Mouse (Mus musculus): Measurements from ENCODE around the gene Lzts2.

Lzts2 gene

GRCm38 (mm10) chr19:45003740-45004516 is 10.3 kb upstream of the Lzts2 start:
- DNase-seq (ENCODE audit: low spot score): no peak

GRCm38 (mm10) chr19:45005444-45005843 is 8.8 kb upstream of the Lzts2 start, which contains the start of gene Twnk:
Gene Twnk (plus strand): TSS chr19:45005663.
- DNase-seq (ENCODE audit: low spot score): peak; percentile 65

DNA sequence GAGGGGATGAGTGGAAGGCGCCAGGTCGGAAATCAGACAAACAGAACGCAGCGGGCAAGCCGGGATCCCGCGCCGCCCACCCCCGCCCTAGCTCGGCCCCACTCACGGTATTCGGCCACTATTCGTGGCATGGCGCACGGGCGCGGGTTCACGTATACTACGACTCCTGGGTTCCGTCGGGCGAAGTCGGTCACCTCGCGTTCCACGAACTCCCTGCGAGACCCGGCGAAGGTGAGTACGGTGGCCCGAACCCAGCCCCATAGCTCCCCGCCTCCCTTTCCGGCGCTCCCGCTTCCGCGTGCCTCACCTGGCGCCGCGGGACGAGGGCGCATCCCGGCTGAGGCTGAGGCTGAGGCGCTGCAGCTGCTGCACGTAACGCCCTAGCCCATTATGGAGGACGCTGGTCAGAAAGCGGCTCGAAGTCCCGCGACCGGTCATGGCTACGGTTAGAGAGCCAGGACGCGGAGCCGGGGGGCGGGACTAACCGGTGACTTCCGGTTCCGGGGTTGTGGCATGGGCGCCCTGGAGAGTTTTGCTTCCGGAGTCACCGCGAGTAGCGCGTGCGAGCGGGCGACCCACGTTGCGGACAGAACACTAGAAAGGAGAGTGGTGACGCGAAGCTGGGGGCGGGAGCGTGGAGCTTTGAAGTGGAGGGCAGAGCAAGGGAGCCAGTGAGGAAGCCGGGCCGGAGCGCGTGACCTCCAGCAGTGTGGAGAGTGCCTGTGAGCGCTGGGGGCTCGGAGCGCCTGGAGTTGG is 8.1 kb upstream of the Lzts2 start, which contains the start of gene Mrpl43:
Gene Mrpl43 (minus strand): TSS at position 486 of the 756 bp plus-strand sequence.
- peak; percentile 95 for DNase-seq (ENCODE audit: low spot score)

DNA sequence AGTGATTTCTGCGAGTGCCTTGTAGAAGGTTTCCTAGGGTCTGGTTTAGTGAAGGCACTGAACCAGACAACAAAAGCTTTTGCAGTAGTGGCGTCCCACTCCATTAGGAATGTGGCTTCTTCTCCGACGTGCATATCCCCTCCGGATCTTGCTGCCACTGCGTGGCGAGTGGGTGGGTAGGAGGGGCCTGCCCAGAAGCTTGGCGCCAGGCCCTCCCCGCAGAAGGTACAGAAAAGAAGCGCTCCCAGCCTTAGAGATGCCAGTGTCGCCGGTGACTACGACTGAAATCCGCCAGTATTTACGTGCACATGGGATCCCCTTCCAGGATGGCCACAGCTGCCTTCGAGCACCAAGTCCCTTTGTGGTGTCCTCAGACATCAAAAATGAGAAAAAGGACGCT is 7.2 kb upstream of the Lzts2 start:
- DNase-seq (ENCODE audit: low spot score): no peak

GRCm38 (mm10) chr19:45007425-45008191 is 6.6 kb upstream of the Lzts2 start:
- no peak for DNase-seq (ENCODE audit: low spot score)

- no peak for DNase-seq (ENCODE audit: low spot score)
Observed at GRCm38 (mm10) chr19:45010646-45011045, 3.6 kb upstream of the Lzts2 start.

DNA sequence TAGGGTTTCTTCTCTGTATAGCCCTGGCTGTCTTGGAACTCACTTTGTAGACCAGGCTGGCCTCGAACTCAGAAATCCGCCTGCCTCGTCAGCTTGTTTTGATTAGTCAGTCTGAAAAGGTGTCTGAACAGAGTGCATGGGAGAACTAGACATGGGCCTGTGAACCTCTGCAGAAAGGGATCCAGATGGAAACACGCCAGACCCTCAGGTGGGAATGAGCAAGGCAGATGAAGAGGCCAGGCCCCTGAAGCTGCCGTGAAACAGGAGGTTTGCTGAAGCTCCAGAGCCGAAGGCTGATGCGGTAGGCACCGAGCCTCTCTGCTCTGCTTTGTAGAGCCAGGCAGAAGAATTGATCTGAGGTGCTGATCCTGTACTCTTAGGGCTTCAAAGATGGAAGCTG is 2.0 kb upstream of the Lzts2 start:
- no peak for DNase-seq (ENCODE audit: low spot score)

- peak; percentile 76 for DNase-seq (ENCODE audit: low spot score)
Observed at GRCm38 (mm10) chr19:45012636-45013035, 1.6 kb upstream of the Lzts2 start.

GRCm38 (mm10) chr19:45013581-45014225 is 511 bp upstream of the Lzts2 start:
- peak; percentile 36 for DNase-seq (ENCODE audit: low spot score)

GRCm38 (mm10) chr19:45014981-45015402 is 778 bp downstream of the Lzts2 start:
- DNase-seq (ENCODE audit: low spot score): peak; percentile 62

DNA sequence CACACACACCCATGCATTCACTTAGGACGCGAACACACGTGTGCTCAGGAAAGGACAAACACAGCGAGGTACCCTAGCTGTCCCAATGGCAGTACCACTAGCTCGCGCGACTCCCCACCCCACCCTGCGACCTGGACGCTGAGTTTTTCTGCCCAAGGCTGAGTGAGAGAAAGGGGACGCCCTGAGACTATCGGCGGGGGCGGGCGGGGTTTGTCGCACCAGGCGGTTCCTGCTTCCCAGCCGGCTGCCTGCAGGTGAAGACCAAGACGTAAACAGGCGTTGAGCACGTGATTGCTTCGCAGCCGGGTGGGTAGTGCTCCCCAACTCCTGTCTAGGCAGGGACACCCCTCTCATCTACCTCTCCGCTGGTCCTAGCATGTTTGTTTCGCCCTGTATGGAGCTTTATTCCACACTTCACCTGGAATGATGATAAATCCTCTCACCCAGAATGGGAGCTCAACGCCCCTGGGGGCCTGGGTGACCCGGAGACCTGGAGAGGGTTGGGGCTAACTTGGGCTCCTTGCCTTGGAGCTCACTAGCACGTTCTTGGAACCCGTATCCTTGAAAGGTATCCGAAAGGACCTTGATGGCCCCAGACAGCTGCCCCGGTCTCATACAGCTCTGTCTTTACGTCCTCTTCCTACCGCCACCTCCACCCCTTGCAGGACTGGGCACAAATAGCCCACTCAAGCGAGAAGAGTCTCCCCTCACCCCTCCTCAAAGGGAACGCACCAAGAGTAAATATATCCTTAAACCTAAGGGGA is 1.5 kb downstream of the Lzts2 start:
- peak; percentile 57 for DNase-seq (ENCODE audit: low spot score)

GRCm38 (mm10) chr19:45016341-45017215 is 2.4 kb downstream of the Lzts2 start:
- DNase-seq (ENCODE audit: low spot score): peak; percentile 80

DNA sequence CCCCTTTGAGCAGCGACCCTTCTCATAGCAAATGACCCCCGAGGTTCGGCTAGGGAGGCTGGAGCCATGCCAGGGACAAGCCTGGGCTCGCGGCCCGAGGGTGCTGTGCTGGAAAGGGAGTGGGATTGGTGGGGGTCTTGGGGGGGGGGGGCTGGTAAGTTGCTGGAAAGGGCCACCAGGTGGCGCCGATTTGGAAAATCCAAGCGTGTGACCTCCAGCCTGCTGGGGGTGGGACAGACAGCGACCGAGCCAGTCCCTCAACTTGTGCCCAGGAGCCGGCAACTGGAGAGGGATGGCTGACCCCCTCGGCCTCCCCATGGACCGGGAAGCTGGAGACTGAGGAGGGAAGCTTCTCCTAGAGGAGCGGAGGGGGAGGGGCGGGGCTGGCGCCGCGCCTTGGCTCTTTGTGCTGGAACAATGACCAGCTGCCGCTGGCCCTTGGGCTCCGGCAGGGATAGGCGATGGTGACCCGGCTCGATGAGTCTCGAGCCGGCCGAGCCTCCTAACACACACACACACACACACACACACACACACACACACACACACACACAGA is 3.1 kb downstream of the Lzts2 start:
- peak; percentile 91 for DNase-seq (ENCODE audit: low spot score)

DNA sequence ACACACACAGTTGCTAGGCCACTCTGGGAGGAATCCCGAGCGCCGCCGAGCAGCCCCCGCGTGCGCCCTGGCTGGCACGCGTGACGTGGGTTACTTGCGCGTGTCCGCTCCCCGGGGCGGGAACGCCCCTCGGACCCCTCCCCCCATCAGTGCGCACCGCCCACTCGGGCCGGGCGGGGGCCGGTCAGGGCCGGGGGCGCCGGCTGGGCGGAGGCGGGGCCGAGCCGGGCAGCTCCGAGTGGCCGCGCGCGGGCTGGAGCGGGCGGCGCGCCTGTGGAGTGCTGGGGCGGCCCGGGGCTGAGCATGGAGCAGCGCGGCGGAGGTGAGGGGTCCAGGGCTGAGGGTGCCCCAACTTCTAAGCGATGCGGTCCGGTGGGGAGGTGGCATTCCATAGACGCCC is 3.7 kb downstream of the Lzts2 start:
- DNase-seq (ENCODE audit: low spot score): peak; percentile 85

- peak; percentile 72 for DNase-seq (ENCODE audit: low spot score)
Observed at GRCm38 (mm10) chr19:45018351-45018831, 4.2 kb downstream of the Lzts2 start.

GRCm38 (mm10) chr19:45020348-45020747 is 6.1 kb downstream of the Lzts2 start:
- no peak for DNase-seq (ENCODE audit: low spot score)

DNA sequence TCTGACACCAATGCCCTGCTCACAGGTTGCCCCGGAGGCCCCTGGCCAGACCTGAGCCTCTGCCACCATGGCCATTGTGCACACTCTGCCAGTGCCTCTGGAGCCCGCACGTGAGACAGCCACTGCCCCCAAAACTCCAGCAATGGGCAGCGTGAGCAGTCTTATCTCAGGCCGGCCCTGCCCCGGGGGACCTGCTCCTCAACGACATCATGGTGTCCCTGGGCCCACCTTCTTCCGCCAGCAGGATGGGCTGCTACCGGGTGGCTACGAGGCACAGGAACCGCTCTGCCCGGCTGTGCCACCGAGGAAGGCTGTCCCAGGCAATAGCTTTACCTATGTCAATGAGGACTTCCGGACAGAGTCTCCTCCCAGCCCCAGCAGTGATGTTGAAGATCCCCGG is 7.1 kb downstream of the Lzts2 start:
- no peak for DNase-seq (ENCODE audit: low spot score)

DNA sequence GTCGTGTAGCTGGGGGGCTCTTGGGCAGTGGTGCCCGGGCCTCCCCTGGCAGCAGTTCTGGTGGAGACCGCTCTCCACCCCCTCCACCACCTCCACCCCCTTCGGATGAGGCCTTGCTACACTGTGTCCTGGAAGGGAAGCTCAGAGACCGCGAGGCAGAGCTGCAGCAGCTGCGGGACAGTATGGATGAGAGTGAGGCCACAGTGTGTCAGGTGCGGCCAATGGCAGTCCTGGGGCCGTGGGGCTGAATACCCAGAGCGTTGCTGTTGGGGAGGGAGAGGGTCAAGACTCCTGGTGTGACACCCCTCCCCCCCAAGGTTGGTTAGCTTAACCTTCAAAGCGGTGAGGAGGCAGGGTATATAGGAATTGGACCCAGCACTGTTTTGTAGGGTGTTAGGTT is 9.8 kb downstream of the Lzts2 start:
- DNase-seq (ENCODE audit: low spot score): no peak

DNA sequence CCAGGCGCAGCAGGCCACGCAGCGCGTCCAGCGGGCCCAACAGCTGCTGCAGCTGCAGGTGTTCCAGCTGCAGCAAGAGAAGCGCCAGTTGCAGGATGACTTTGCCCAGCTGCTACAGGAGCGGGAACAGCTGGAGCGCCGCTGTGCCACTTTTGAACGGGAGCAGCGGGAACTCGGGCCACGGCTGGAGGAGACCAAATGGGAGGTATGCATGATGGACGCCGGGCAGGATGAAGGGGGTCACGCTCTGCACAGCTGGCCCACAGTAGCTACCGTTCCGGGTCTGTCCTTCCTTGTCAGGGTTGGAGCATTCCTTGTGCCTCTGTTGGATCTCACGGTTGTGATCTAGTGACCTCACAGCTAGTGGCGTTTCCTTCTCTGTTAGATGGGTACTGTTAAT is 10.6 kb downstream of the Lzts2 start:
- DNase-seq (ENCODE audit: low spot score): no peak

All from embryo, embryonic 10.5 days (tissue).